Mouse (Mus musculus): ENCODE measurements around the gene V1rd19. TPM values are rescaled to one million over a fixed set of nuclear protein-coding genes. Genes with fewer than 3 reads are reported as not detected.
"Not testable (repeated sequence)": the region's sequence is repeated elsewhere in the genome, so short reads cannot be mapped to it uniquely, and the experiment has no call there.

V1rd19 gene
- total RNA-seq (2022): not detected

DNA sequence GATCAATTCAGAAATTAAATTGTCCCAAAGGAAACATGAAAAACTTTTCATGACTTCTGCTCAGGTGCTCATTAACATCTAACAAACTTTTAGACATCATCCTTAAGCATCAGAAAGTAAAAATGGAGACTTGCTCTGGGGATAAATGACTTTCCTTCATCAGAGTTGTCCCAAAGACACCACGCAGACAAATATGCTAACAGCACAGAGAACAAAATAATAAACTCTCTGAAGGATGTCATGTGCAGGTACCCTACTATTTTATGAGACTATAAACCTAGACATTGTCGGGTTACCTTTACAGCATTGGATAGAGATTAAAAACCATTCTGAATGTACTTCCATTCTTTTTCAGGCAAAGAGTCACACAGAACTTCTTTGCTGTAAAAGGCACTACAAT is at the start of gene V1rd19:
TSS of gene V1rd19 (plus strand) at position 301 of the 400 bp plus-strand sequence.
- no peak for DNase-seq (ENCODE audit: low spot score)

DNA sequence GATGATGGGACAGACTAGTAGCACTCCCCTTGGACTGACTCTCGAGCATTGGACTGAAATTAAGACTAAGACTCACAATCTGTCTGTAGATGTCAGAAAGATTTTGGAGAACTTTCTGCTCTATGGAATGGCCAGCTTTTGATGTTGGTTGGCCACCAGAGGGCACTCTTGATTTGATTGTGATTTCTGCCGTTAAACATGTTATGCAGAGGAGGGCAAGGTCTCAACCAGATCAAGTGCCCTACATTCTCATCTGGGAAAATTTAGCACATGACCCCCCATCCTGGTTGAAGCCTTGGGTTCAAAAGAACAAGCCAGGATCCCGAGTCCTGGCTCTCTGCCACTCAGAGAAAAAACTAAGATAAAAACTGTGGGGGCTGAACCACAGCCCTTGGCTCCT is 33.4 kb upstream of the V1rd19 start:
- DNase-seq (ENCODE audit: low spot score): not testable (repeated sequence)

DNA sequence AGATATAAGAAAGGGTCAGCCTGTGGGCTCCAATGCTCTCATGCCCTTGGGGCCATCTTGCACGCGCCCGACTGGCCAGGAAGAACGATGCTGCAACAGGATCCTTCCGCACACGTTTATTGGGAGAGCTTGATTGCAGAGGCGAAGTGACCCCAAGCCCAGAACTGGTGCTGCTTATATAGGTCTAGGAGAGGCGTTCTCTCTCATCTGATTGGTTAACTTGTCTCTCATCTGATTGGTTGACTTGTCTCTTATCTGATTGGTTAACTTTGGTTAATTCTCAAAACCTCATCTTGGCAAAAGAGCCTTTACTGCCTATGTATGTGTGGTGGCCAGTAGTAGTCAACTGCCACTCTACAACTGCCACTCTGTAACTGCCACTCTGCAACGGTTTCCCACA is 27.2 kb upstream of the V1rd19 start, which contains the start of gene Vmn1r181:
TSS of gene Vmn1r181 (plus strand) at position 301 of the 400 bp plus-strand sequence.
- not testable (repeated sequence) for DNase-seq (ENCODE audit: low spot score)

DNA sequence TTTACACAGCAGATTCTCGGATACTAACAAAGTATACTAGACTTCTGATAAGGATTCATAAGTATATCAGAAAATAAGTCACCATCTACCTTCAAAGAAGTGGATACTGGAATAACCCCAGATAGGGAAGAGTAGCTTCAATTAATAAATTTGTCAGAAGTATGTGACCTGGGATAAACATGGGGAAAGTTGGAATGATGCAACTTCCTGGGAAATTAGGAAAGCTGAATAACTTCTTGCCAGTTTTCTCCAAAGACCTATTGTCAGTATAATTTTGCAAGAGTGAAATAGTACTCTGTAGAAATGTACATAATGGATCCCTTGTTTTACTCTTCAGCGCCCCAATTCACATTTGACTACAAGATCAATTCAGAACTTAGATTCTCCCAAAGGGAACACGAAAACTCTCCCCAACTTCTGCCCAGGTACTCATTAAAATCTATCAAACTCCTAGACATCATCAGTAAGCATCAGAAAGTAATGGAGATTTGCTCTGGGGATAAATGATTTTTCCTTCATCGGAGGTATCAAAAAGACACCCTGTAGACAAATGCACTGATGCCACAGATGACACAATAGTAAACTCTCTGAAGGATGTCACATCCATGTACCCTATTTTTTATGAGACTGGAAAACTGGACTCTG is 51.3 kb downstream of the V1rd19 start, which contains the start of gene Vmn1r183:
TSS of gene Vmn1r183 (plus strand) at position 595 of the 645 bp plus-strand sequence.
- DNase-seq (ENCODE audit: low spot score): no peak

Other genes with a start within 250 kb of the V1rd19 start
- gene Vmn1r174, start 249.4 kb upstream of the V1rd19 start, total RNA-seq (2022): not detected
- gene Vmn1r175, start 191.0 kb upstream of the V1rd19 start, total RNA-seq (2022): not detected
- not detected for gene Vmn1r176, start 164.3 kb upstream of the V1rd19 start, total RNA-seq (2022)
- not detected for gene Vmn1r177, start 135.2 kb upstream of the V1rd19 start, total RNA-seq (2022)
- gene Vmn1r178, start 109.7 kb upstream of the V1rd19 start, total RNA-seq (2022): not detected
- gene Vmn1r179, start 74.7 kb upstream of the V1rd19 start, total RNA-seq (2022): not detected
- gene Vmn1r180, start 51.1 kb upstream of the V1rd19 start, total RNA-seq (2022): not detected
- not detected for gene Vmn1r181, start 27.1 kb upstream of the V1rd19 start, total RNA-seq (2022)
- not detected for gene Vmn1r183, start 51.6 kb downstream of the V1rd19 start, total RNA-seq (2022)
- gene Zfp180, start 80.2 kb downstream of the V1rd19 start, total RNA-seq (2022): 10 to 100 TPM; 12.7 to 16.9 (median 16.1) TPM
- 1 to 10 TPM; 2.8 to 3.9 (median 3.2) TPM for gene Zfp112, start 110.6 kb downstream of the V1rd19 start, total RNA-seq (2022)
- gene Zfp235, start 132.5 kb downstream of the V1rd19 start, total RNA-seq (2022): 1 to 10 TPM; 4.0 to 5.5 (median 4.5) TPM
- gene Zfp114, start 173.4 kb downstream of the V1rd19 start, total RNA-seq (2022): under 1 TPM in 2 of 4 experiments, not detected in 2; 0.11 to 0.13 TPM
- 1 to 10 TPM; 1.8 to 4.3 (median 3.4) TPM for gene Zfp111, start 209.8 kb downstream of the V1rd19 start, total RNA-seq (2022)
- 1 to 10 TPM; 1.7 to 2.0 (median 1.9) TPM for gene Zfp109, start 235.9 kb downstream of the V1rd19 start, total RNA-seq (2022)

All from heart, adult 8-10 months (tissue).